Mouse (Mus musculus): ENCODE measurements around the gene Tead4.
A peak's percentile ranks its signal among the peaks of the same experiment; 100 is the strongest.
"Not testable (repeated sequence)": the region's sequence is repeated elsewhere in the genome, so short reads cannot be mapped to it uniquely, and the experiment has no call there.

Tead4 gene

DNA sequence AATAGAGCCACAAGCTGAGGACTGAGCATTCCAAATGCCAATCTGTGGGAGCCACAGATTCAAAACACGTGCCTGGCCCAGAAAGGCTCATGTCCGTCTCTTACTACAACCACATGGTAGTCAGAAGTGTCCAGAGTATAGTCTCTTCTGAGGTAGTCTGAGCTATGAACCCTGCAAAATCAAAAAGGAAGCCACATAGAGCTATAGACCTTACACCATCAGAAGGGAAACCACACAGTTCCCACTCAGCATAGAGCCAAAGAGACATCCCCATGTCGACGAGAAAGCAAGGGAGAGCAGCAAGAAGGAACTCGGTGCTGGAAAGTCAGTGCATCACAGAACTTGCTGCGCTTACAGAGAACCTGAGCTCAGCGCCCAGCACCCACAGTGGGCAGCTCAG, 68.4 kb downstream of the Tead4 start:
- no peak for DNase-seq

DNA sequence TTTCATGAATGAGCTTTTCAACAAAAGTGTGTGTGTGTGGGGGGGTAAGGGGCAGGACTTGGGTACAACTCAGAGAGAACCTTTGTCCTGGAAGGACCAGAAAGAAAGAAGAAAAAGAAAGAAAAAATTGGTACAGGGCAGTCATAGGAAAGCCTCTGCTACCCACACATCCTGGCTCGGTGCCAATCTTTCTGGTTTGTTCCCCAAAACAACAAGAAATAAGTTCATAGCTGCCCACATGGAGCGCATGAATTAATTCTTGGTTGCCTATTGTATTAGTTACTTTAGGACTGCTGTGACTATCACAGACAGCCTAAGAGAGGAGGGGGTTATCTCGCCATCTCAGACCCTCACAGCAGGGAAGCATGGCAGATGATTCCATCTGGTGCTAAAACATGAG, 68.9 kb downstream of the Tead4 start:
- no peak for DNase-seq

DNA sequence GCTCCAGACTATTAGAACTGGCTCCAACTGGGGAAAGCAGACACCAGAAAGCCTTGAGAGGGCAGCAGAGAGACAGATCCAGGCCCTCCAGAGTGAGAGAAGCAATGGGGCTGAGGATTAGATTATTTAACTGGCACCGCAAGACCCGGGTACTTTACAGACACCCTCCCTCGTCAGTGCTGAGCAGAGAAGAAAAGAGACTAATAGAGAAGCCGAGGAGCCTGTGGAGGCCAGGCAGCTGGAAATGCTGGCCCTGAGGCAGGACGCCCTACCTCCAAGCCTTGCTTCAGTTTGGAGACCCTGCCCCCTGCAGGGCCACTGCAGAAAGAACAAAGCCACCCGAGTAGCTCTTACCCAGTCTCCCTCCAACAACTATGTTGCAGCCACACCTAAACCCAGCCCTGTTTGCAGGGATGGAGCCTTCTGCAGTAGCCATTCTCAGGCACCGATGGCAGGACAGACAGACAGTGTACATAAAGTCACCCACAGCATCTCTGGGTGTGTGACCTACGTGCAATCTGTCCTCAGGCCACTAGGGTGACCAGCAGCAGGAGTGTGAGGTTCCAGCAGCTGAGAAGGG, 73.1 kb downstream of the Tead4 start:
- peak; percentile 55 for DNase-seq

DNA sequence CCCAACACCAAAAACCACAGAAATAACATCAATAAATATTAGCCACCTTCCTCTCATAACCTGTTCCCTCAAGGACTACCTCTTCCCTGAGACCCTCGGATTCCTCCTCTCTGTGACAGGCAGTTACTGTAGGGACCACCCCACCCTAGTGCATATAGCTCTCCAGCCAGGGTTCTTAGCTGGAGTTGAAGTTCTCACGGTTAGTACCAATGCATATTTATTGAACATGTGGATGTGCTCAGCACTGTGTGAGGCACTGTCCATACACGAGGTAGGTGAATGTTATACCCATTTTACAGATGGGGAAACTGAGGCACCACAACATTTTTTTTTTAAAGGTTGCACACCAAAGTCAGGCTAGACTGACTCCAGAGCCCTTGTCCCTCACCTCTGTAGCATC, 73.7 kb downstream of the Tead4 start:
- DNase-seq = no peak

DNA sequence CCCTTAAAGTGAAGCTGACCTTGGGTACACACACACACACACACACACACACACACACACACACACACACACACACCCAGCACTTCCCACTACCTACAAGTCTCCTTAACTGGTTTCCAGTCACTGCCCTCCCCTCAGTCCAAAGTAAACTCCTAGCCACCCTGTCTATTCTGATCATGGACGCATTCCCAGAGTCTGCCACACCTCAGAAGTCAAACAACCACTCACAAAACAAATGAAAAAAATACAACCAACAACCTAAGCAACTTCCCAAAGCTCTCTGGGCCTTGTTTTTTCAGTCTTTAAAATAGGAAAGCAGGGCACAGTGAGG, 74.8 kb downstream of the Tead4 start:
- no peak for DNase-seq

GRCm38 (mm10) chr6:128225009-128225845, 75.4 kb downstream of the Tead4 start:
- DNase-seq = no peak

- no peak for DNase-seq
Observed at GRCm38 (mm10) chr6:128223159-128223558, 77.5 kb downstream of the Tead4 start.

- DNase-seq = not testable (repeated sequence)
Observed at GRCm38 (mm10) chr6:128215004-128215403, 85.6 kb downstream of the Tead4 start.

- not testable (repeated sequence) for DNase-seq
Observed at GRCm38 (mm10) chr6:128209199-128209598, 91.4 kb downstream of the Tead4 start.

DNA sequence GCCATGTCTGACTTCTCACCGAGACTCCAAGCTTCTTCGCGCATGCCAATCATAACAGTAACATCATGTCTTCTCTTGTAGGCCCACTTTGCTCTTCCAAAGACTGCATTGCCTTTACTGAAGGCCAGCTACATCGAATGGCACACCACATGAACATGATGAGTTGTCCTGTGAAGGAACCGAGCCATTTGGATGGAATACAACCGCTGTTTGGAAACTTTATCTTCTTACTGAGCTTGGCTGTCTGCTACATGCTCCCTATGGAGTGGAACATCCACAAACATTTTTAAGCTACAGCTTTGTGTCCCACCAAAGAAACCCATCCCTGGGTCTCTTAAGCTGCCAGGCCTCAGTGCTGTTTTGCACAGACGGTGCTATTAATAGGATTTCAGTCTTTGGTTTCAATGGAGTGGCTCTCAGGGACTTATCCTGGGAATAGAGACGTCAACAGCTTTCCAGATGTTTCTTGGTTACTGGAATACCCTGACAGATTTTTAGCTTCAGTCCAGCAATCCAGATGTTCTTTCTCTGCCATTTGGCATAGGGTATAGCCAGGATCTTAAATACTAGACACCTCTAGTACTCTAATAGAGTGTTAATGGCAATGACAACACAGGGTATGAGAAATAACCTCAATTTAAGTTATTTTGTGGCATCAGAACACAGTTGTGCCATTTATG, 92.0 kb downstream of the Tead4 start:
- no peak for DNase-seq

GRCm38 (mm10) chr6:128203557-128203956, 97.1 kb downstream of the Tead4 start:
- no peak for DNase-seq

DNA sequence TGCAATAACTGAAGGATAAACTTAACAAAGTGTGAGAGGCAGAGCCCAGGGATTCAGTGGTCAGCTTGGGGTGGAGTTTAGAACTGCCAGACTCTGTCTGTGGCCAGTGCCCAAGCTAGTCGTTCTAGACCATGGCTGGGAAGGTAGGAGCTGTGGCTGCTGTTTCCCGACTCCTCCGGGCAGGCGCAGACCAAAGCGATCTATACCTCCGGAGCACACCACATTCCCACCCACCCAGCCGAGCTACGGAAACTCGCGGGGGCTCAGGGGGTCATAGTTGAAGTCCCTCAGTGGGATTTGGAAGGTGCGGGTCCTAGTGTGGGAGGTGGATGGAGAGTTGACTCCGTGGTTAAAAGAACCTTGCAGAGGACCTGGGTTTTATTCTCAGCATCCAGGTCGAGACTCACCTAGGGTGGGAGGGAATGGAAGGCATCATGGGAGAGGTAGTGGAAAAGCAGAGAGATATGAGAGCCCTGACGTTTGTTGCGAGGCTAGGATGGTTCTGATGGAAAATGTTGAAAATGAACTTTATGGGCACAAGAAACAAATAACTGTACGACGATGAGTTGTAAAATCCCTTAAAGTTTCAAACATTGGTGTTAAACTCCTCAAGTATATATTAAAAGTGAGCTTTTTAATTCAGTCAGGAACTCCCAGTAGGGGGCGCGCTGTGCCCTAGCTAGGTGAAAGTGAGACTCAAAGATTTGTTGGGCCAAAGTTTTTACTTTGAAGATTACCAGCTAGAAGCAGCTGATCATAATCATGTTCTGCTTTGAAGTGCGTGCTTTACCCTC, 99.6 kb downstream of the Tead4 start:
- peak; percentile 89 for DNase-seq

- peak; percentile 100 for DNase-seq
Observed at GRCm38 (mm10) chr6:128200116-128200846, 100.3 kb downstream of the Tead4 start.

DNA sequence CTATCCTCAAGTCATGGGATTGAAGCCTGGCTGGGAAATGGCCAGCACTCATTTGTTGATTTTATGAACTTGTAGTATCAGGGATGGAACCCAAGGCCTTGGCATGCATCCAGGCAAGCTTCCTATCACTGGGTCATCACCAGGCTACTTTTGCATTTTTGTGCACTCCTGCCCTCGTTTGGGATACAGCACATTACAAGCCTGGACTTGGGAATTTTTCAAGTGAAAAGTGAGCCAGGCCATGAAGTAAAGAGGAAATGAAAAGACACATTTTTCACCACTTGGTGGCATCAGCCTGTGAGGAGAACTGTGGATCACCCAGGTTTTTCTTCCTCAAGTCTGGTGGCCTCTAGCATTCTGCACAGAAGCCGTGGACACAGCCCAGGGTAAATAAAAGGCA, 117.1 kb downstream of the Tead4 start:
- DNase-seq = peak; percentile 27

DNA sequence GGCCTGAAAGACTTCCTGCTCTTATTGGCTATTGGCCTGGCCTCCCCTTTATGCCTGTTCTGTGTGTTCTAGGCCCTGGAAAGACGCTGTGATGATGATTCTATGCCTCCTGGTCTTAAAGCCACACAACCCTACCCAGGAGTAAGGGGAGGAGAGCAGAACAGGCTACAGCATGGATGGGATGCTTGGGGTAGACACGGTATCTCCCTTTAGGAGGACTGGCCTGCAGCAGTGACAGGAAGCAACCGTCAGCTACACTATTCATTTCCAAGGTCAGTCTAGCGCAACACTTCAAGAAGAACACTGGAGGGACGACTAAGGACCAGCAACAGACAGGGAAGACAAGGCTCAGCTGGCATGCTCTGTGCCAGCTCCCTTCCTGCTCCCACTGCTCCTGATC, 119.4 kb downstream of the Tead4 start:
- no peak for DNase-seq

DNA sequence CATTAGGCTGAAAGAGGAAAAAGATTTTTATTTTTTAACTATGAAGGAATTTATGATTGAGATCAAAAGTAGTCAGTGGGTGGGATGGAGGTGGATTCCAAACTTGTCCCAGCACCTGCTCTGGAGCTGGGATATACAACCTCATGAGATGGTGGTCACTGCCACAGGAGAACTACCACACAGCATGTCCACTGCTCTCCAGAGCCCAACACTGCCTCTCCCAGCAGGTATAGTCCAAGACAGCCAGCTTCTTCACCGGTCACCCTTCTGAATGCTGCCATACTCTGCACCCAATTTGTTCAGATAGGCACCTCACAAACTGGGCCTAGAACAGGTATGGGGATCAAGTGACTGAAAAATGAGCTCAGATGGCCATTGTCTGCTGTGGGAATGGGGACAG, 121.0 kb downstream of the Tead4 start:
- no peak for DNase-seq

DNA sequence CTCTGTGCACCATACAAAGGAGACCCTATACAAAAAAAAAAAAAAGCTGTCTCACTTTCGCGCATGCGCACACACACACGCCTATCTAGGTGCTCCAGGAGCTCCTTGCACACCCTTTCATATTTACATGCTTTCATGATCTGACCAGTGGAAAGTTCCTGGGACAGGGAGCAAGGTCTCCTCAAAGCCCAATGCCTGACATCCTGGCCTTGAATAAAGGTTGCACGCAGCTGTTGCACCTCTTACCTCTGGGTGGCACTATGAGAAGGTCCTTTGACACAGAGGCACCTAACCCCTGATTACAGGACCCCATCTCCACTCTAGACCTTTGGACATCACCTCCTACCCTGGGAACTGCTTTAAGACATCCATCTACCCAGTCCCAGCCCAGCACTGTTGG, 121.4 kb downstream of the Tead4 start:
- no peak for DNase-seq

DNA sequence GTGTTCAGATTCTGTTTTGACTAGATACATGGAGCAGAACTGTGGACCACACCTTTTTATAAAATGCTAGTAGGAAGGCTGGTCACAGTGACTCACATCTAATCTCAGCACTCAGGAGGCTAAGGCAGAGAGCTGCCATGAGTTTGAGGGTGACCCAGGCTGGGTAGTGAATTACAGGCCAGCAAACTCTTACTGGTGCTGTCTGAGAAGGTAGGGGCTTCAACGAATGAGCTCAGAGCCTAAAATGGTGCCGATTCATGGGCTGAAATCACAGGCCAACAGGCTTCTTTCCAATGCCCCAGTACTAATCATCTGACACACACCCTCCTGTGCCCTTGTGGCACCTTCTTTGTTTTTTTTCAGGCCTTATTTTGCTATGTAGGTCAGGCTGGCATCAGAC, 121.9 kb downstream of the Tead4 start:
- DNase-seq = no peak

Measured in kidney, postnatal 10 days (tissue).